Mouse (Mus musculus) frontal cortex, adult 2 months (tissue): ENCODE results near the gene Ptp4a2. TPM values are rescaled to one million over a fixed set of nuclear protein-coding genes. Genes with fewer than 3 reads are reported as not detected.
"Not testable (repeated sequence)": the region's sequence is repeated elsewhere in the genome, so short reads cannot be mapped to it uniquely, and the experiment has no call there.

Experiments used
- DNase-seq, 2 experiments: peaks; one replicate each; pipeline ENCODE4 v3.0.0; 2022; ENCODE audit warnings: low spot score in 1 of 2; ENCODE audit errors: extremely low spot score in 1 of 2
- polyA plus RNA-seq: library from polyadenylated mRNA; depleted of rRNA; stranded (reverse); fragments of >200 nt; gene quantifications from 2 replicates; pipeline ENCODE4 v1.2.3, GENCODE M21; 2012

Ptp4a2 gene
- polyA plus RNA-seq, 1 experiment, result 77.1 TPM

DNA sequence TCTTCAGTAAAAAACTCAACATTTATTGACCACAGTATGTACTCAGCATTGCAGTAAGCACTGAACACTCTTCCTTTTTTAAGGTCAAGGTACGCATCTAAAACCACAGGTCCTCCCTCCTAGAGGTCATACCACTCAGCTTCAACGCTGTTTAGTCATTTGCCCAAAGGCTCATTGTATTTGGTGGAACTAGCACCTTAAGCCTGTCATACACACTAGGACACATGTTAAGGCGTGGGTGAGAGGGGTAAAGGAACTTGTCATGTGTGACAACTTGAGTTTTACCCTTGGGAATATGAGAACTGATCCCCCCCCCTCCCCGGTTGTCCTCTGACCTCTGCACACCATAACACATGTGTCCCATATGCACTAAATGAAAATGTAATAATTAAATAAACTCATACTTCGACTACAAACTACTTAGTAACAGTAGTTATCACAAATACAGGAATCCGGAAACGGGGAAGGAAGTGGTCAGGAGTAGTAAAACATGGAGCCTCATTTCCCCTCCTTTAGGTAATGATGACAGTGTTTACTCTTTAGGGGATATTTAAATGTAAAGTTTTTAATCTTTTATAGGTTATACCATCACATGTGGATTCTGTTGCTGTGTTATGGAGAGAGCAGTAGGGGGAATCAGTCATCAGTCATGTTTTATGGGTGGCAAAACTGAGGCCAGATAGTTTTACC, 29.0 kb downstream of the Ptp4a2 start:
- no peak for DNase-seq

DNA sequence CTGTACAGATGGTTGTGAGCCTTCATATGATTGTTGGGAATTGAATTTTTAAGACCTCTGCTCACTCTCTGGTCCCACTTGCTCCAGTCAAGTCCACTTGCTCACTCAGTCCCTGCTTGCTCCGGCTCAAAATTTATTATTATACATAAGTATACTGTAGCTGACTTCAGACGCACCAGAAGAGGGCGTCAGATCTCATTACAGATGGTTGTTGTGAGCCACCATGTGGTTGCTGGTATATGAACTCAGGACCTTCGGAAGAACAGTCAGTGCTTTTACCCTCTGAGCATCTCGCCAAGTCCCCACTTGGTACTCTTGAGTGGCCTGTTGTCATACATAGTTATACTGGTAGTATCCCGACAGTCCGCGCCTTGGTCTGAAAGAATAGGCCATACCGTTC, 35.8 kb downstream of the Ptp4a2 start:
- no peak for DNase-seq

DNA sequence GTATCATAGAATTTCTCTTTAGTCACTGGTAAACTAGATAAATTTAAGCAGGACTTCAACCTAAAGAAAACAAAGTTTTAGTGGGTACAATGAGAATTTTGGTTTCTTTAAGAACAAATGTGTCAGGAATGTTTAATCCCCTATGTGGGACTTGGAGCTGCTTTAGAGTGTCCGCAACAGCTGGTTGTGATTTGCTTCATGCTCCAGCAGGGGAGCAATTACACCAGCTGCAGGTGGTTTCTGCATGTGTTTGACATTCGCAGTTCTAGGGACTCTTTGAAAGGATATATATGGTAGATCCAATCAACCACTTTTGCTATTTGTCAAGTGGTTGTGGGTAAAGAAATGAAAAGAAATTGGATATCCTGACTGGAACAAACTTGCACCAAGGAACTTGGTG, 39.5 kb downstream of the Ptp4a2 start:
- no peak for DNase-seq

DNA sequence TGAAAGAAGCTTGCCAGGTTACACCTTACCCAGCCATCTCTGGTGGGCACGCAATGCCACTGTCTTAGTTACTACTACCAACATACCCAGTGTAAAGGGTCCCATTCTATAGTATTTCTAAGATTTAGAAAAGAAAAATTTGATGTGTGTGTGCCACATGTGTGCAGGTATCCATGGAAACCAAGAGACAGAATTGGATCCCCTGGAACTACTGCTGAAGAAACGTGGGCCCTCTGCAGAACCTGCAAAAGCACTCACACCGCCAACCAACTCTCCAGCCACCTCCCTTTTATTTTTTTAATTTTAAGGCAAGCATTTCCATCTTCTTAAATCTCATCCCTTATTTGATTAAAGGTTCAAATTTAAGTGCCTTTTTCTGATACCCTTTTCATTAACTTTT, 40.8 kb downstream of the Ptp4a2 start:
- no peak for DNase-seq

DNA sequence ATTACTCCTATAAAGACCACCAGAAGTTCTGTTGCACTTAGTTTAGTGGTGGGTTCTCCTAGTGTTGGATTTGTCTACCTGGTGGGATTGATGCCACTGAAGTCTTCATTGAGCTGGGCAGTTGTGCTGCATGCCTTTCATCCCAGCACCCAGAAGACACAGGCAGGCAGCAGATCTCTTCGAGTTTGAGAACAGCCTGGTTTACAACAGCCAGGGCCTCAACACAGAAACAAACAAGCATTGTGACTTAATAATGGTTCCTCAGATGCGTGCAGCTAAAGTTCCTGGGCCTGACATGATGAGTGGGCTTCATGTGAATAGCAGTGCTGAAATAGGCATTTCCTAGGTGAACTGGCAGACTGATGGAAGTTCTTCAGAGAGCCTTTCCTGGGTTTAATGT, 42.0 kb downstream of the Ptp4a2 start:
- no peak for DNase-seq

DNA sequence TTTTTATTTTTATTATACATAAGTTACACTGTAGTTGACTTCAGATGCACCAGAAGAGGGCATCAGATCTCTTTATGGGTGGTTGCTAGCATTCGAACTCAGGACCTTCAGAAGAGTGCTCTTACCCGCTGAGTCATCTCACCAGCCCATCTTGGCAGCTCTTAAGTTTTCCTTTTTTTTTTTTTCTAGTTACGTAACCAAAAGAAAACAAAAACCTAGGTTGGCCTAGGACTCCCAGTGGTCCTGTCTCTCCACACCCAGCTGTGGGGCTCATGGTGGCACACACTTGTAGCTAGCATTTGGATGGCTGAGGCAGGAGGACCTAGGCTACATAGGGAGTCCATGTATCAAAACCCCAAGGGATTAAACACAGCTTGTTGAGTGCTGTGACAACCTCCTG, 43.0 kb downstream of the Ptp4a2 start:
- no peak for DNase-seq

DNA sequence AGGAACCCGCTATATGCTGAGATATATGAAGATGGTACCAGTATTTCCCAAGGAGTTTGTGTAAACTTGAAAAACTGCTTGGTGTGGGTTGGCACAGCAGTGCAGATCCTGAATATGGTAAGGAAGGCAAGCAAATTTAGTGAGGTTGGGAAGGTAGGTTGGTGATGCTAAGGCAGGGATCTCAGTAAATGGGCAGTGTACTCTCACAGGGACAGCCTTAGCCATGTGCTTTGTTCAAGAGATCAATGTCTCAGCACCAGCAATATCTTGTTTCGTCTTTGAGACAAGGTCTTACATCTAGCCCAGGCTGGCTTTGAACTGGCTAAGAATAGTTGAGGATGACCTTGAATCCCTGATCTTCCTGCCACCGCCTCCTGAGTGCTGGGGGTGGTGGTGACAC, 43.6 kb downstream of the Ptp4a2 start:
- DNase-seq, result no peak

DNA sequence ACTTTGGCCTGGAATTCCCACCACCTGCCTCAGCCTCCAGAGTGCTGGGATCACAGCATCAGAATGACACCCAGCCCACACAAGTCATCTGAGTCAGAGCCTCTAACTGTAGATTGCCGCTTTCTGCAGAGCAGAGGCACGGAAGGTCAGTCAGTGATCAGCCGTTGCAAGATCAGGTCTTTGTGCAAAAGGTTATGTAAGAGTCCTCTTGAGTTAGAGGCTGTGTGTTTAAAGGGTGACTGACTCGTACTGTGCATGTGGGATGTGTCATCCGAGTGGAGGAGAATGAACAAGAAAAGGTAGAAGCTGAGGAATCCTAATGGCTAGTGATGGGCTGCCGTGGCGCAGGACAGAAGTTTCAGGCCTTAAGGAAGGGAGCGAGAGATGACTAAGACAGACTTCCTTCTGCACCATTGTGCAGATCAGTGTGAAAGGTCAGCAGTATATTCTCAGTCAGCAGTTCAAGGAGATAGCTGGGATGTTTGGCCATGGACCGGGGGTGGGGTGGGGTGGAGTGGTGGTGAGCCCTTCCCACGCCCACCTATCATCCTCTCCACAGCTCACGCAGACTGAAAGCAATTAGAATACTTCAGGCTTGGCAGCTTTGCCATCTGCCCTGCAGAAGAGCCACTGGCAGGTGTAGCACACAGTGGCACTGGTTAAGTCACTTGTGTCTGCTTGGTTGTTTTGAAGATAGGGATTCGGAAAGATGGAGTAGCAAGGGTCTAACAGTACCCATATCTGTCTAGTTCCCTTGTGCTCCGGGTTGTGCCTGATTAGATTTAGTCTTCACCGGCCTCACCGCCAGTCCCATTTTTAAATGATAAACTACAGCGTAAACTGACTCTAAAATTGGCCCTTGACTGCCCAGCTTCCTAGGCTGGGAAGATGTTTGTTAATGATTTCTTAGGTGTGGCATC, 44.3 kb downstream of the Ptp4a2 start:
- DNase-seq, result peak in 1 of 2 experiments; percentile 35

DNA sequence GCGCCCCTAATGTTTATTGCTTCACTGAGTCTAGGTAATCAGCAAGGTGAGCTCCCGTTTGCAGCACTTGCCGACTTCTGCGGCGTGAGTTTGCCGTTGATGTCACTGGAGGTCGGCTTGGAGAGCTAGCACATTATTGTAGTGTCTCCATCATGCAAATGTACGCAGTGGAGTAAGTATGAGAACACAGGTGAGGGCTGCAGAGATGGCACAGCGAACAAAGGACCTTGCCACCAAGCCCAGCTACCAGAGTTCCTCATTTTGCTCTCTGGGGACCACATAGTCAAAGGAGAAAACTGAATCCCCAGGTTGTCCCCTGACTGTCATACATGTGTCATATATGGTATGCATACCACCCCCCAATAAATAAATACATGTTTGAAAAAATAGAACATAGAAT, 49.4 kb downstream of the Ptp4a2 start:
- no peak for DNase-seq

DNA sequence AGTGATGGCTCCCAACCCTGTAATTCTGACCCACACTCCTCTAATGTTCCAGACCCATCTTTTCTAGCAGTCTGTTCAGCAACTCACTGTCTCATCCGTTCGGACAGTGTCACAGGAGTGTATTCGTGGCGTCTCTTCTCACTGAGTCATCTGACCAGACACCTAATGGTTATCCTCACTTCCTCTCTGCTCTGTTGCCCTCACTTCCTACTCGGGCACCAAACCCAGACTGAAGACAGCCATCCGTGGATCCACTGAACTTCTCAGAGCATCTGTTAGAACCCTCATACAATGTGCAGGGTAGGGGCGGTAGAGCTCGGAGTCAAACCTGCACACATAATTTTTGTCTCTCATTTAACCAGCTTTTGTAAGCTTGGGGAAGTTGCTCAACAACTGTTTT, 50.4 kb downstream of the Ptp4a2 start:
- no peak for DNase-seq

DNA sequence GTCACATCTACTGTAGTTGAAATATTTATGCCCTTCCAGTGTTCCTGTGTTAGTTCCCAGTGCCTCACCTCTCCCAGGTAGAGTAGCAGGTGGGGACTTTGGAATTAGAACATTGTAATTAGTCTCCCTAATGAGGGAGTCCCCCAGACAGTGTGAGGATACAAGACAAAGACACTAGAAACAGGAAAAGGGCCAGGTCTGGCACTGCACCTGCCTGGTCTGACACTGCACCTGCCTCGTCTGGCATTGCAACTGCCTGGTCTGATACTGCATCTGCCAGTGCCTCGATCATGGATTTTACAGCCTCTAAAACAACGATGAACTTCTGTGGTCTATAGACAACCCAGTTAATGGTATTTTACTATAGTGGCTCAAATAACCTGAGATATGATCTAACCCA, 51.3 kb downstream of the Ptp4a2 start:
- no peak for DNase-seq

DNA sequence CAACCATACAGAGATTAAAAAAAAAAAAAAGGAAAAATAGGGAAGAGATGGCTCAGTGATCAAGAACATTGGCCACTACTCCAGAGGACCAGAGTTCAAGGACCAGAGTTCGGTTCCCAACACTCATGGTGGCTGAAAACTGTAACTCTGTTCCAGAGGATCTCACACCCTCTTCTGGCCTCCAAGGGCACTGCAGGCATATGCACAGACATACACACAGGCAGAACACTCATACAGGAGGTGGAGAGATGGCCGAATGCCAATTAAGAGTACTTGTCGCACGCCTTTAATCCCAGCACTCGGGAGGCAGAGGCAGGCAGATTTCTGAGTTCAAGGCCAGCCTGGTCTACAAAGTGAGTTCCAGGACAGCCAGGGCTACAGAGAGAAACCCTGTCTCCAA, 55.2 kb downstream of the Ptp4a2 start:
- DNase-seq, result not testable (repeated sequence)

DNA sequence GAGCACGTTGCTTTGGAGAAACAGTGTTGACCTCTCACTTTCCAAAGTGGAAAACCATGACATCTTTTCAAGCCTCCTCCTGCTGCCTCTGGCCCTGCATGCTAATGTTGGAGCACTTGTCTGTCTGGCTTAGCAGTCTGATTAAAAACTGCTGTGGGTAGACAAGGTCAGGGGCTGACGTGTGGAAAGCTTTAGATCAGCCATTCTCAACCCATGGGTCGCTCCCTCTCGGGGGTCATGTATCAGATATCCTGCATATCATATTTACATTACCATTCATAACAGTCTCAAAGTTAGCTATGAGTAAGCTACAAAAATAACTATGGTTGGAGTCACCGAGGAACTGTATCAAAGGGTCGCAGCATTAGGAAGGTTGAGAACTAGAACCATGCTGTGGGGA, 57.2 kb downstream of the Ptp4a2 start:
- DNase-seq, result no peak

DNA sequence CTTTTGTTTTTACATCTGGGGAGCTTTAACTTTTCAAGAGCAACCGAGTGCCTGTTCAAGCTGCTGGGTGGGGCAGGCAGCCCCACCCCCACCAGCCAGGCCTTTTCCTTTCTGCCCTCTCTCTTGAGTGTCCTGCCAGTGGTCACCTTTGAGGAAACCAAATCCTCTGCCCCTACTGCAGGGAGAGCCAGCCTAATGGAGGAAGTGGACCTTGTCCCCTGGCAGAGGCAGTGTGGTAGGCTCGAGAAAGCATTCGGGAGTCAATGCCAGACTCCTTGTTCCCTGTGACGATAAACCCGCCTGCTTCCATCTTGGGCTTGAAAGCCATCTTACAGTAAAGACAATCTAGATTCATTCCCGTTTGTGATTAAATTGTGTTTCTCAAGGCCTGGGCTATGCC, 59.5 kb downstream of the Ptp4a2 start:
- no peak for DNase-seq

DNA sequence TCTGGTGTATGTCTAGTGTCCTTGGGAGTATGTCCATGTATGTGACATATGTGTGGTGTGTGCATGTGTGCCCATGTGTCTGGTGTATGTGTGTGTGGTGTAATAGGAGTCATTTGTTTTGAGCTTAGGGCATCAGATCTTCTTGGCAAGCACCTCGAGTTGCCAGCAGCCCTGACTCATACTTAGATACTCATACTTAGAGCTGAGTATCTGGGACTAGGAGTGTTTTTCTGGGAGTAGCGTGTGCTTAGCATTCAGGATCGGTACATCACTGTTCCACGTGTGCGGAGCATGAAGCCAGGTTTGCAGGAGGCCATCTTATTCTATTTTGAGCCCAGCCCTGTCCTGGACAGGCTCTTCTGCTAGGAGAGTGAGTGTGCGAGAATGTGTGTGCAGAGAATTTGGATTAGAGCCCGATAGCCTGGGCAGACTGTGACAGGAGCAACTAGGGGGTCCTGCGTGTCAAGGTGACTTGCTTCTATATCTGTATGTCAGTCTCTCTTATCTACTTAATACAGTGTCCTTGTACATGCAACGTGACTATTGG, 61.4 kb downstream of the Ptp4a2 start:
- DNase-seq, result no peak

DNA sequence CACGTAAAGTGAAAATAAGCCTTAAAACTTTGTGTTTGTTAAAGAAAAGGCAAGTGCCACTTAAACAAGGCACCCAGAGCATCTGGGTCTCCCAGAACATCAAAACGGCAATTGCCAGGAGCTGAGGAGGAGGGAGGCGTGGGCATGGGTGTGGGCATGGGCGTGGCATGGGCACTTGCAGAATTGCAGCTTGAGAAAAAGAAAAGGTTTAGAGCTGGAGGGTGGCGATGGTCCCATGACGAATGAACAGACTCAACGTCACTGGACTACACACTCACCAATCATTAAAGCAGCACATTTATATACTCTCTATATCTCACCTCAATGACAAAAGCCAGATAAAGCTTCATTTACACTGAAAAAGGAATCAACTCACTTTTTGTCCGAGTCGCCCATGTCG, 63.8 kb downstream of the Ptp4a2 start:
- DNase-seq, result no peak

DNA sequence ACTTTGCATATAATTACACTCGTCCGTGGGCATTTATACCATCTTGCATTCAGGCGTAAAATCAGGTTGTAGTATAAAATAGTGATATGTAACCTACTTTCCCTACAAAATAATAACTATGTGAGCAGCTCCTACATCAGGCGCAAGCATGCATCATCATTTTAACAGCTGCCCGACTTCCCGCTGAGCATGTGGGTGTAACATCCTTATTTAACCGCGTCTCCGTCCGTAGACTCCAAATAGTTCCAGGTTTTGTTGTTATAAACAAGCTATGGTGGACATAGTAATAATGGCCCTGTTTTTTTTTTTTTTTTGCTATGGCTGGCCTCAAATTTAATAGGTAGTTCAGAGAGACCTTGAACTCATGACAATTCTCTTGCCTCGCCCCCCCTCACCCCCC, 64.4 kb downstream of the Ptp4a2 start:
- peak in 1 of 2 experiments; percentile 71 for DNase-seq

DNA sequence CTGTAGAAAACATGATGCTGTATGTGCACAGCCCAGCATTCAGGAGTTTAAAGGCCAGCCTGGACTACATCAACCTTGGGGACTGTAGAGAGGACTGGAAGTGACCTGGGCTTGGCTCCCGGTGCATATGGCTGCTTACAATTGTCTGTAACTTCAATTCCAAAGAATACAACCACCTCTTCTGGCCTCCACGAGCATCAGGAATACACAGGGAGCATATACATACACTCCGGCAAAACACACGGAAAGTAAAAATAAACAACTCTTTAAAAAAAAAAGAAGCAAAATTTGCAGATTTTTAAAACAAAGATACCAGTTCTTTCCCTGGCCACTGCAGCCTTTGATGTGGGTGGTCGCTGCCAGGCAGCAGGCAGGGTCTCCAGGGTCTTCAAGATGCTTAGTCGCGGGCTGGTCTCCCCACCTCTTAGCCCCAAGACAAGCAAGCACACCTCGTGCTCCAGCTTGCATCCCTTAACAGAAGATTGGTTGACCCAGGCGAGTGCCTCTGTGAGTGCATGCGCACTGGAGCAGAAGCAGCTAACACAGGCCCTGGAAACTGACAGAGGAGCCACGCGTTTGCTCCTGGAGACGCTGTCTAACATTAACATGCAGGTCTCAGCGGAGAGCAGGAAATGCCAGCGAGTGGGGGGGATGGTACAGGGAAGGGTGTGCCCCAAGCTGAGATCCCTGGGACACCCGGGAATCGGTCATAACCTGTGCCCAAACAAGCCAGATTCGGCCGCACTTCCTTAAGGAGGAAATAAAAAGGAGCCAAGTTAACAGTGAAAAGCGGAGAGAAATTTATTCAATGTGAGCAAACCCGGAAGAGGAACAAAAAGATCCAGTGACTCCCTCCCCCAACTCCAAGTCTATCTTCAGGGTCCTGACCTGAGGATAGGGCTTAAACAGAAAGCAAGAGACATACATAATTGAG, 66.1 kb downstream of the Ptp4a2 start:
- DNase-seq, result peak; percentile 58 to 67

DNA sequence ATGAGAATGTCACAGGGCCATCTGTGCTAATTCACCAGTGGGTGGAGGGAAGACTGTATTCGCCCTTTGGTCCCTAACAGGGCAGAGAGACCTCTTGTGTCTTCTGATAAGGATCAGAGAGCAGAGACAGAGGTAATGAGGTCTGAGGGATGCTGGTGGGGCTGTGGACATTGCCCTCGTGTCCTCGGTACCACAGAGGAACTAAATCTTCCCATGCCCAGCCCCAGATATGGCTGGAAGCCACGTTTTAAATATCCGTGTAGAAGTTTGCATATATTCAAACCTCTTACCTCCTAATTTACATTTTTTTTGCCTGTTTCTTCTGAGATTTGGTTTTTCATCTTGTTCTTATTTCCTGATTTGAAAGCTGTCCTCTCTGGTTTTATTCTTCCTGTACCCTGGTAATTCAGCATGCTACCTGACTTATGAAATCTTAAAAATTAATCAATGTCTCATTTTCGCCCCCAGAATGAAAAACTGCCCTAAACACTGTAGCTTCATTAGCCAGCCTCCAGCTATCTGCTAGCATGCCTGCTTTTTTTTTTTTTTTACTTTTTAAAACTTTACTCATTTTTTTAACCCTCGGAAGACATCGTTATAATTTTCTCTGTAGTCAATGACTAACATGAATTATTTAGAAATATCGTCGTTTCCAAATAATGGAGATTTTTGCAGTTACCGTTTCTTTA, 67.1 kb downstream of the Ptp4a2 start:
- no peak for DNase-seq

DNA sequence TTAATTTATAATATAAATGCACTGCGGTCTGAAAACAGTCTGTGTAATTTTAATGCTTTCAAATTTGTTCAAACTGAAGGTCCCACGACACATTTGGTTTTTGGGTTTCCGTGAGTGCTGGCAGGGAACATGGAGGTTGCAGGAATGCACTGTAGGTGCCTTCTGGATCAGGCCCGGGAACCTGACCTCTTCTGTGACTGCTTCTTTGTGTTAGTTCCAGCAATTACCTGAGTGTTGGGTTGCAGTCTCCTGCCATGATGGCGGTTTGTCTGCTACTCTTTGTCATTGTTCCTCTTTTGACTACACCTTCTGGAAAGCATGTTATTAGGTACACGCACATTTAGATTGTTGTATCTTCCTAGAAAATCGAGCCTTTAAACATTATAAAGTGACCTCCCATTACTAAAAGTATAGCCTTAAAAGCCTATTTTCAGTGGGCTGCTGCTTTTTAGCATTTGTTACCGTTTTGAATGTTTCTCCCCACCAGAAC, 67.7 kb downstream of the Ptp4a2 start:
- no peak for DNase-seq
